Mouse (Mus musculus) lung, postnatal 0 days (tissue): ENCODE measurements around the gene Tapt1.

Experiments used
- CTCF ChIP-seq: IDR thresholded peaks from 2 replicates; pipeline ENCODE4 v1.5.1; 2016; ENCODE audit warnings: antibody characterized with exemption, mild to moderate bottlenecking
- EP300 ChIP-seq: IDR thresholded peaks from 2 replicates; pipeline ENCODE4 v1.6.1; 2016; ENCODE audit warnings: antibody characterized with exemption, mild to moderate bottlenecking, control low read depth

GRCm38 (mm10) chr5:44206651-44207050 is 19.8 kb downstream of the Tapt1 start:
- TF ChIP-seq CTCF (no peak), EP300 (no peak)
